Mouse (Mus musculus): ENCODE results near the gene Tpmt.

Tpmt gene

DNA sequence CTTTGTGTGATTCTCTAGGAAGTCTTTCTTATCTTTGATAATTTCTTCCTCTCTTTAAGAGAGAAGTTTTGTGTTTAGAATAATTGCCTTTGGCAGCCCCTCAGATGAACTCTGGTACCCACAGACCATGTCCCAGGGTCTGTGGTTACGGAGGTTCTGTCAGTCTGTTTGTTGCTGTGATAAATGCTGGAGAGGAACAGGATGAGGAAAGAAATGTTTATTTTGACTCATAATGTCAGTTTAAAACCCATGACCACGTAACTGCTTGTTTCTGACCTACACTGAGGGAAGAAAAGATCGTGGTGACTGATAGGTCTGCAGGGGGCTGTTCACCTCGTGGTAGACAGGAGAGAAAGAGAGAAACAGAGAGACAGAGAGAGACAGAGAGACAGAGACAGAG, 68.6 kb downstream of the Tpmt start:
- no peak for DNase-seq (ENCODE audit: low spot score in 2 of 2)

DNA sequence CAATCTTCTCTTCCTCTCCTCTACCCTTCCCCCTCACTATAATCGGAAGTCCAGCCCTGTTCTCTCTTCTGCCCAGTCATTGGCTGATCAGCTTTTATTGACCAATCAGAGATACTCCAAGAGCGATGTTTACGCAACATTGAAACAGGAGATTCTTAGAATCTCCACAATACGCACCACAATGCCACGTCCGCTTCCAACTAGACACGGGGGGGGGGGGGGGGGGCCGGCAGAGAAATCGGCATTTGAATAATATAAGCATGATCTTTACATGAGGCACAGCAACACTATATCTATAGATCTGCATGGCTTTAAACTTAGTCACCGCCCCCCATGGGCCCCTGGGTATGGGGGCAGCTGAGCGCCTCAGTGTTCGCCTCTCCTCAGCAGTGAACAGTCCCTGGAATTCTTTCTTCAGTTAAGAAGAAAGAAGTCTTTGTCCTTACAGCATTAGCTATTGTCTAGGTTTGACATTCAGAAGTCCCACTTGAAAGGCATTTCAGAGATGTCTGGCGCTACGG, 69.4 kb downstream of the Tpmt start:
- DNase-seq (ENCODE audit: low spot score in 2 of 2), result no peak
